Mouse (Mus musculus) kidney, adult 2 months (tissue): ENCODE measurements around the gene Habp4.

Experiments used
- CTCF ChIP-seq: fragments of 200-500 bp; conservative IDR thresholded peaks from 2 replicates; pipeline ENCODE4 v1.5.1; 2011; ENCODE audit warnings: low read depth, mild to moderate bottlenecking, control low read depth, low read length, moderate library complexity, mixed read lengths; ENCODE audit not compliant: insufficient read depth, insufficient read length
- POLR2A ChIP-seq: fragments of 200-500 bp; IDR thresholded peaks from one replicate; pipeline ENCODE4 v1.6.1; 2011; ENCODE audit warnings: low read depth, low read length, control low read depth

GRCm38 (mm10) chr13:64186516-64186915 lies 24.9 kb downstream of the Habp4 start:
- TF ChIP-seq CTCF (no peak), POLR2A (no peak)
